Mouse (Mus musculus) hindbrain, embryonic 15.5 days (tissue): ENCODE measurements at regions not wholly inside any gene's neighbourhood (a gene's known extent, or its start where the extent isn't known, plus 50 kb on each side); places are given as distances from the start of the nearest gene placed in this dataset.
A peak's percentile ranks its signal among the peaks of the same experiment; 100 is the strongest.

Source experiments
- ATAC-seq: fragments of 200-750 bp; cut with Nextera tagmentation; 2 replicates; pipeline ENCODE4 v1.8.0; 2017; ENCODE audit warnings: low read depth, moderate number of reproducible peaks, moderate TSS enrichment; ENCODE audit not compliant: low FRiP score
- H3K27ac ChIP-seq: fragments of 300-500 bp; sonication (generic); replicated peaks from 2 replicates; pipeline ENCODE4 v1.5.1; 2015; ENCODE audit warnings: mild to moderate bottlenecking, inconsistent platforms
- H3K27me3 ChIP-seq: fragments of 300-500 bp; sonication (generic); 2 replicates; pipeline ENCODE4 v1.6.1; 2015; ENCODE audit warnings: control low read depth, inconsistent platforms
- H3K36me3 ChIP-seq: fragments of 300-500 bp; sonication (generic); 2 replicates; pipeline ENCODE4 v1.6.1; 2015; ENCODE audit warnings: control low read depth, inconsistent platforms
- H3K4me1 ChIP-seq: fragments of 300-500 bp; sonication (generic); replicated peaks from 2 replicates; pipeline ENCODE4 v1.6.1; 2015; ENCODE audit warnings: control low read depth, inconsistent platforms
- H3K4me2 ChIP-seq: fragments of 300-500 bp; sonication (generic); 2 replicates; pipeline ENCODE4 v1.6.1; 2015; ENCODE audit warnings: moderate library complexity, mild to moderate bottlenecking, inconsistent platforms
- H3K4me3 ChIP-seq: fragments of 300-500 bp; sonication (generic); 2 replicates; pipeline ENCODE4 v1.5.1; 2015; ENCODE audit warnings: mild to moderate bottlenecking, inconsistent platforms
- H3K9ac ChIP-seq: fragments of 300-500 bp; sonication (generic); 2 replicates; pipeline ENCODE4 v1.6.1; 2015; ENCODE audit warnings: inconsistent platforms
- H3K9me3 ChIP-seq: fragments of 300-500 bp; sonication (generic); 2 replicates; pipeline ENCODE4 v1.6.1; 2016; ENCODE audit warnings: control low read depth, inconsistent platforms
- whole genome bisulfite sequencing: fragments of 180-500 bp; shearing (Covaris S2); methylation state at CpG from one replicate; pipeline ENCODE4 v1.1.7; 2015; 5-methylcytosine and 5-hydroxymethylcytosine counted together

- no peak overlapping the region for H3K4me2 ChIP-seq
- 0 out of 2 replicates have a peak, but pooled peaks have one; percentile 31 for ATAC-seq
- H3K4me3 ChIP-seq: no peak overlapping the region
- no peak overlapping the region for H3K27ac ChIP-seq
- peaks cover 12% of the 10 kb centered on the region for H3K4me1 ChIP-seq
- no peaks in the 10 kb centered on the region for H3K9me3 ChIP-seq
- no peaks in the 10 kb centered on the region for H3K36me3 ChIP-seq
- H3K9ac ChIP-seq: no peak overlapping the region
- H3K27me3 ChIP-seq: no peaks in the 10 kb centered on the region
- 61% methylated on average over 7 of the region's 7 CpGs for WGBS
These were observed 124.6 kb downstream of the Nhlrc3 start for GRCm38 (mm10) chr3:53338571-53338970.

- H3K4me1 ChIP-seq: peaks cover 3% of the 10 kb centered on the region; the same call in 1 of the 2 replicates
- no peak for ATAC-seq
- no peak overlapping the region for H3K9ac ChIP-seq
- H3K4me2 ChIP-seq: peak overlapping the region; percentile 27
- H3K36me3 ChIP-seq: no peaks in the 10 kb centered on the region
- H3K4me3 ChIP-seq: no peak overlapping the region
- no peaks in the 10 kb centered on the region for H3K27me3 ChIP-seq
- no peak overlapping the region for H3K27ac ChIP-seq
- 46% methylated on average over 11 of the region's 11 CpGs for WGBS
- H3K9me3 ChIP-seq: no peaks in the 10 kb centered on the region
These were observed 129.1 kb downstream of the Nhlrc3 start for GRCm38 (mm10) chr3:53334051-53334450.

GRCm38 (mm10) chr3:53329528-53329927, 133.6 kb downstream of the Nhlrc3 start:
- Histone ChIP-seq H3K36me3 (no peaks in the 10 kb centered on the region), H3K9ac (no peak overlapping the region), H3K4me2 (no peak overlapping the region), H3K27me3 (no peaks in the 10 kb centered on the region), H3K4me3 (no peak overlapping the region), H3K9me3 (no peaks in the 10 kb centered on the region), H3K27ac (no peak overlapping the region), H3K4me1 (peaks cover 11% of the 10 kb centered on the region)
- 61% methylated on average over 3 of the region's 3 CpGs for WGBS
- ATAC-seq: no peak

- H3K36me3 ChIP-seq: no peaks in the 10 kb centered on the region
- no peak overlapping the region for H3K9ac ChIP-seq
- no peaks in the 10 kb centered on the region for H3K27me3 ChIP-seq
- no peaks in the 10 kb centered on the region for H3K9me3 ChIP-seq
- H3K4me3 ChIP-seq: no peak overlapping the region
- no peak overlapping the region for H3K27ac ChIP-seq
- ATAC-seq: no peak
- H3K4me2 ChIP-seq: no peak overlapping the region
- whole genome bisulfite sequencing: 28% methylated on average over 5 of the region's 5 CpGs
- H3K4me1 ChIP-seq: peaks cover 19% of the 10 kb centered on the region
These were observed 135.7 kb downstream of the Nhlrc3 start for GRCm38 (mm10) chr3:53327424-53327823.

- peaks cover 19% of the 10 kb centered on the region for H3K4me1 ChIP-seq
- no peak overlapping the region for H3K27ac ChIP-seq
- no peaks in the 10 kb centered on the region for H3K9me3 ChIP-seq
- no peak overlapping the region for H3K4me2 ChIP-seq
- H3K9ac ChIP-seq: no peak overlapping the region
- H3K27me3 ChIP-seq: no peaks in the 10 kb centered on the region
- ATAC-seq: no peak
- WGBS: 51% methylated on average over 7 of the region's 7 CpGs
- H3K4me3 ChIP-seq: no peak overlapping the region
- no peaks in the 10 kb centered on the region for H3K36me3 ChIP-seq
These were observed 136.2 kb downstream of the Nhlrc3 start for GRCm38 (mm10) chr3:53326967-53327366.

GRCm38 (mm10) chr3:53325080-53325479, 138.1 kb downstream of the Nhlrc3 start:
- H3K4me2 ChIP-seq: no peak overlapping the region
- no peak overlapping the region for H3K27ac ChIP-seq
- no peaks in the 10 kb centered on the region for H3K27me3 ChIP-seq
- no peak overlapping the region for H3K4me3 ChIP-seq
- no peak overlapping the region for H3K9ac ChIP-seq
- H3K36me3 ChIP-seq: no peaks in the 10 kb centered on the region
- H3K9me3 ChIP-seq: no peaks in the 10 kb centered on the region
- WGBS: 96% methylated on average over 7 of the region's 7 CpGs
- no peak for ATAC-seq
- peaks cover 19% of the 10 kb centered on the region for H3K4me1 ChIP-seq

- WGBS: 40% methylated on average over 13 of the region's 13 CpGs
- Histone ChIP-seq H3K9ac (no peak overlapping the region), H3K36me3 (no peaks in the 10 kb centered on the region), H3K4me1 (peaks cover 19% of the 10 kb centered on the region), H3K27ac (peak overlapping the region; percentile 25; the same call in 1 of the 2 replicates), H3K4me3 (no peak overlapping the region), H3K27me3 (no peaks in the 10 kb centered on the region), H3K4me2 (peak overlapping the region; percentile 37), H3K9me3 (no peaks in the 10 kb centered on the region)
- 0 out of 2 replicates have a peak, but pooled peaks have one; percentile 42 for ATAC-seq
These were observed 138.7 kb downstream of the Nhlrc3 start for GRCm38 (mm10) chr3:53324386-53324785.

- Histone ChIP-seq H3K27me3 (no peaks in the 10 kb centered on the region), H3K4me2 (no peak overlapping the region), H3K36me3 (no peaks in the 10 kb centered on the region), H3K4me1 (no peaks in the 10 kb centered on the region), H3K4me3 (no peak overlapping the region), H3K27ac (no peak overlapping the region), H3K9ac (no peak overlapping the region), H3K9me3 (no peaks in the 10 kb centered on the region)
- whole genome bisulfite sequencing: 79% methylated on average over 2 of the region's 2 CpGs
- no peak for ATAC-seq
These were observed 147.7 kb downstream of the Nhlrc3 start for GRCm38 (mm10) chr3:53315449-53315848.
